9 mouse cellular contexts compared by ENCODE assay signal in the genomic region with DNA sequence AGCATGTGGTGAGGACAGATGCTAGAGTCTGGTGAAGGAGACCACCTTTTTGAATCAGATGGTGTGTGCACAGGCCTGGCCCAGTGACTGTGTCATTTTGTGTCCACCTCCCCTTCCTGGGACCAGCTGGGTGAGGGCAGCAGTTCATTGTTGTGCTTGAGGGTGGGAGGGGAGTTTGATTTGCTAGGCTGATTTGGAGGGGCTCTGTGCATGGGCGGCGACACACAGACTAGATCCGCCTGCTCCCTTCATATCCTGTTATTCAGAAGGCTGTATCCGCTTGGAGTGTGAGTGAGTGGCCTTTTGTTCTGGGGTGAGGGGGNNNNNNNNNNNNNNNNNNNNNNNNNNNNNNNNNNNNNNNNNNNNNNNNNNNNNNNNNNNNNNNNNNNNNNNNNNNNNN. TPM values are rescaled to one million over a fixed set of nuclear protein-coding genes. Genes with fewer than 3 reads are reported as not detected.
DNase-seq lines count a peak whose midpoint lies in the region; ATAC-seq lines count a peak whose summit lies in the region.
"Had no signal": no experiment of that assay in that cellular context is flagged by ENCODE, and none has a peak within 500 bp of the region (broad histone marks: within the 10 kb centered on the region; RNA-seq: fewer than 3 reads in every experiment).

No protein-coding gene starts in this region.

- H3K4me1 ChIP-seq in forebrain, embryonic 10.5 days: peaks cover 24% of the 10 kb centered on the region
- H3K4me1 ChIP-seq in hindbrain, embryonic 11.5 days (replicated peaks; ENCODE audit: control insufficient read depth, insufficient read depth, low read length): no peaks in the 10 kb centered on the region
- H3K4me1 ChIP-seq in midbrain, embryonic 12.5 days: peaks cover 11% of the 10 kb centered on the region

- no peaks in the 10 kb centered on the region for H3K36me3 ChIP-seq in forebrain, embryonic 10.5 days (replicated peaks)
- no peaks in the 10 kb centered on the region for H3K36me3 ChIP-seq in hindbrain, embryonic 11.5 days (ENCODE audit: control insufficient read depth, insufficient read depth, low read length)
- H3K36me3 ChIP-seq in midbrain, embryonic 12.5 days: no peaks in the 10 kb centered on the region
- H3K36me3 ChIP-seq: limb, embryonic 12.5 days had no signal

- no peaks in the 10 kb centered on the region for H3K9me3 ChIP-seq in forebrain, embryonic 10.5 days
- H3K9me3 ChIP-seq in hindbrain, embryonic 11.5 days (ENCODE audit: control insufficient read depth, low read length): no peaks in the 10 kb centered on the region
- H3K9me3 ChIP-seq in midbrain, embryonic 12.5 days: no peaks in the 10 kb centered on the region
- H3K9me3 ChIP-seq: limb, embryonic 12.5 days had no signal

- H3K4me3 ChIP-seq in forebrain, embryonic 10.5 days: no peak overlapping the region
- no peak overlapping the region for H3K4me3 ChIP-seq in hindbrain, embryonic 11.5 days (ENCODE audit: low read depth, low read length)
- no peak overlapping the region for H3K4me3 ChIP-seq in midbrain, embryonic 12.5 days
- H3K4me3 ChIP-seq: limb, embryonic 12.5 days had no signal

- DNase-seq in adrenal gland, adult (ENCODE audit: inconsistent age in 2 of 2, low spot score in 1 of 2): peak; percentile 49 to 59
- no peak for DNase-seq in adrenal gland, adult 18-20 months (ENCODE audit: low spot score in 2 of 2)
- no peak for DNase-seq in forebrain, embryonic 10.5 days (ENCODE audit: extremely low spot score, low spot score)
- peak; percentile 38 for DNase-seq in hindbrain, embryonic 11.5 days (ENCODE audit: low spot score)
- peak; percentile 52 to 76 for DNase-seq in layer of hippocampus, adult 8-10 months (ENCODE audit: low spot score in 2 of 2)
- no peak for DNase-seq in natural killer cell, adult 2 months (ENCODE audit: low spot score in 2 of 2)
- DNase-seq in spleen, postnatal 4 days (ENCODE audit: low spot score in 2 of 2): no peak

- H3K27me3 ChIP-seq in forebrain, embryonic 10.5 days (ENCODE audit: poor library complexity, severe bottlenecking): no peaks in the 10 kb centered on the region; the same call in 1 of the 2 replicates
- H3K27me3 ChIP-seq in hindbrain, embryonic 11.5 days (ENCODE audit: control insufficient read depth, insufficient read depth, low read length): no peaks in the 10 kb centered on the region
- peaks cover 5% of the 10 kb centered on the region; the same call in 1 of the 2 replicates for H3K27me3 ChIP-seq in midbrain, embryonic 12.5 days

- peak overlapping the region; percentile 21 for H3K4me2 ChIP-seq in hindbrain, embryonic 11.5 days (replicated peaks; ENCODE audit: low read depth, low read length)
- peak overlapping the region; percentile 21; the same call in 1 of the 2 replicates for H3K4me2 ChIP-seq in midbrain, embryonic 12.5 days (replicated peaks)
- H3K4me2 ChIP-seq: limb, embryonic 12.5 days had no signal

- WGBS in forebrain, embryonic 10.5 days: 63% methylated on average over 4 of the region's 4 CpGs
- 32% methylated on average over 4 of the region's 4 CpGs for WGBS in hindbrain, embryonic 11.5 days
- WGBS in midbrain, embryonic 12.5 days: 31% methylated on average over 4 of the region's 4 CpGs

- ATAC-seq in hindbrain, embryonic 11.5 days (ENCODE audit: low FRiP score): peak; percentile 76
- ATAC-seq in midbrain, embryonic 12.5 days (ENCODE audit: low FRiP score, low read depth): peak; percentile 69

- peak overlapping the region; percentile 62 for H3K27ac ChIP-seq in forebrain, embryonic 10.5 days
- peak overlapping the region; percentile 36; the same call in 1 of the 2 replicates for H3K27ac ChIP-seq in hindbrain, embryonic 11.5 days (ENCODE audit: low read depth, low read length)
- no peak overlapping the region for H3K27ac ChIP-seq in midbrain, embryonic 12.5 days (replicated peaks)
- H3K27ac ChIP-seq: limb, embryonic 12.5 days had no signal

- H3K9ac ChIP-seq in hindbrain, embryonic 11.5 days (ENCODE audit: low read depth, low read length): 0 out of 2 replicates have a peak overlapping the region, but pooled peaks have one; percentile 19
- H3K9ac ChIP-seq in midbrain, embryonic 12.5 days (replicated peaks): peak overlapping the region; percentile 44; the same call in 1 of the 2 replicates
- H3K9ac ChIP-seq: limb, embryonic 12.5 days had no signal

RNA-seq across cellular contexts. Expression of a gene that starts 3.9 kb away (rescaled TPM):
- 10 to 100 TPM; 52.3 to 61.9 TPM for total RNA-seq in adrenal gland, adult 18-20 months (2021)
- 25.8 and 26.5 TPM in 2 replicates for polyA plus RNA-seq in forebrain, embryonic 10.5 days (2016; fragmentation: Nextera tagmentation; extraction: Ambion mirVana)
- polyA plus RNA-seq in hindbrain, embryonic 11.5 days (2014; fragmentation: Nextera tagmentation; extraction: Ambion mirVana): 57.0 and 59.8 TPM in 2 replicates
- 100 to 1,000 TPM in 2 of 4 experiments, 10 to 100 TPM in 2; 69.8 to 134 (median 102) TPM for total RNA-seq in layer of hippocampus, adult 8-10 months (2022)
- polyA plus RNA-seq in midbrain, embryonic 12.5 days (2016; fragmentation: Nextera tagmentation; extraction: Ambion mirVana): 33.5 and 41.9 TPM in 2 replicates

RNA-seq across cellular contexts. Expression of a gene that starts 14.2 kb away (rescaled TPM):
- total RNA-seq in adrenal gland, adult 18-20 months (2021): under 1 TPM in 1 of 2 experiments, not detected in 1; 0.58 TPM
- not detected in 2 replicates for polyA plus RNA-seq in forebrain, embryonic 10.5 days (2016; fragmentation: Nextera tagmentation; extraction: Ambion mirVana)
- polyA plus RNA-seq in hindbrain, embryonic 11.5 days (2014; fragmentation: Nextera tagmentation; extraction: Ambion mirVana): not detected in 2 replicates
- 1 to 10 TPM in 1 of 4 experiments, under 1 TPM in 1, not detected in 2; 0.49 to 1.3 TPM for total RNA-seq in layer of hippocampus, adult 8-10 months (2022)
- polyA plus RNA-seq in midbrain, embryonic 12.5 days (2016; fragmentation: Nextera tagmentation; extraction: Ambion mirVana): not detected in 2 replicates

RNA-seq across cellular contexts. Expression of a gene that starts 19.5 kb away (rescaled TPM):
- not detected for total RNA-seq in adrenal gland, adult 18-20 months (2021)
- not detected in 2 replicates for polyA plus RNA-seq in forebrain, embryonic 10.5 days (2016; fragmentation: Nextera tagmentation; extraction: Ambion mirVana)
- polyA plus RNA-seq in hindbrain, embryonic 11.5 days (2014; fragmentation: Nextera tagmentation; extraction: Ambion mirVana): 0.39 TPM in 1 of 2 replicates, not detected in the other
- total RNA-seq in layer of hippocampus, adult 8-10 months (2022): 1 to 10 TPM in 3 of 4 experiments, under 1 TPM in 1; 0.35 to 1.8 (median 1.2) TPM
- polyA plus RNA-seq in midbrain, embryonic 12.5 days (2016; fragmentation: Nextera tagmentation; extraction: Ambion mirVana): not detected in 2 replicates

RNA-seq across cellular contexts. Expression of a gene that starts 26.7 kb away (rescaled TPM):
- total RNA-seq in adrenal gland, adult 18-20 months (2021): 10 to 100 TPM; 33.3 to 49.1 TPM
- polyA plus RNA-seq in forebrain, embryonic 10.5 days (2016; fragmentation: Nextera tagmentation; extraction: Ambion mirVana): 7.8 and 8.2 TPM in 2 replicates
- 10.9 and 15.0 TPM in 2 replicates for polyA plus RNA-seq in hindbrain, embryonic 11.5 days (2014; fragmentation: Nextera tagmentation; extraction: Ambion mirVana)
- 10 to 100 TPM; 16.9 to 33.3 (median 24.9) TPM for total RNA-seq in layer of hippocampus, adult 8-10 months (2022)
- 12.1 TPM in 2 replicates for polyA plus RNA-seq in midbrain, embryonic 12.5 days (2016; fragmentation: Nextera tagmentation; extraction: Ambion mirVana)

RNA-seq across cellular contexts. Expression of a gene that starts 26.7 kb away (rescaled TPM):
- total RNA-seq in adrenal gland, adult 18-20 months (2021): 100 to 1,000 TPM; 141 to 298 TPM
- polyA plus RNA-seq in forebrain, embryonic 10.5 days (2016; fragmentation: Nextera tagmentation; extraction: Ambion mirVana): 4.4 and 7.9 TPM in 2 replicates
- polyA plus RNA-seq in hindbrain, embryonic 11.5 days (2014; fragmentation: Nextera tagmentation; extraction: Ambion mirVana): 8.4 and 9.8 TPM in 2 replicates
- total RNA-seq in layer of hippocampus, adult 8-10 months (2022): 100 to 1,000 TPM in 2 of 4 experiments, 10 to 100 TPM in 2; 87.1 to 154 (median 123) TPM
- polyA plus RNA-seq in midbrain, embryonic 12.5 days (2016; fragmentation: Nextera tagmentation; extraction: Ambion mirVana): 4.5 and 6.4 TPM in 2 replicates

Comparison
In these comparisons a context has a peak if more than half of its experiments do, and no peak if none do; other contexts are left out.
1. DNase-seq: peak in adrenal gland, adult (2 of 2), hindbrain, embryonic 11.5 days (single experiment) and layer of hippocampus, adult 8-10 months (2 of 2); none in adrenal gland, adult 18-20 months (0 of 2), forebrain, embryonic 10.5 days (single experiment), natural killer cell, adult 2 months (0 of 2) and spleen, postnatal 4 days (0 of 2).